Mouse (Mus musculus): ENCODE measurements around the gene Pafah1b2. TPM values are rescaled to one million over a fixed set of nuclear protein-coding genes. Genes with fewer than 3 reads are reported as not detected.

Gene Pafah1b2
- total RNA-seq, 2 experiments from 2014 or later = 212 to 221 TPM

Small RNA genes lying within 50 kb of the gene (microRNA-seq; reads per million reads assigned to microRNA genes)
- gene Mir7087 = 0.37 to 0.40 reads per million in 2 experiments

Other genes with a start within 250 kb of the Pafah1b2 start
- gene Cep164, start 184.0 kb downstream of the Pafah1b2 start, total RNA-seq (2021) = 10 to 100 TPM in 1 of 2 experiments, 1 to 10 TPM in 1; 9.0 to 14.8 TPM
- gene Bace1, start 174.1 kb downstream of the Pafah1b2 start, total RNA-seq (2021) = 100 to 1,000 TPM in 1 of 2 experiments, 10 to 100 TPM in 1; 95.4 to 107 TPM
- gene Pcsk7, start 106.2 kb downstream of the Pafah1b2 start, total RNA-seq (2021) = 10 to 100 TPM; 18.0 to 24.7 TPM
- gene Rnf214, start 105.8 kb downstream of the Pafah1b2 start, total RNA-seq (2021) = 10 to 100 TPM; 63.6 to 69.3 TPM
- gene Tagln, start 76.6 kb downstream of the Pafah1b2 start, total RNA-seq (2021) = 10 to 100 TPM in 1 of 2 experiments, 1 to 10 TPM in 1; 9.9 to 13.0 TPM
- 10 to 100 TPM; 89.2 to 97.9 TPM for gene Sidt2, start 57.4 kb downstream of the Pafah1b2 start, total RNA-seq (2021)
- gene Sik3, start 130 bp upstream of the Pafah1b2 start, total RNA-seq (2021) = 100 to 1,000 TPM; 136 to 138 TPM
- under 1 TPM in 1 of 2 experiments, not detected in 1; 0.44 TPM for gene Apoa1, start 215.9 kb upstream of the Pafah1b2 start, total RNA-seq (2021)
- gene Apoc3, start 222.9 kb upstream of the Pafah1b2 start, total RNA-seq (2021) = under 1 TPM; 0.94 to 0.96 TPM
- gene Apoa4, start 228.0 kb upstream of the Pafah1b2 start, total RNA-seq (2021) = not detected